Mouse (Mus musculus) cerebellum, adult 2 months (tissue): ENCODE data around the gene Acta2.

ENCODE experiments used
- CTCF ChIP-seq: fragments of 200-500 bp; IDR thresholded peaks from 2 replicates; pipeline ENCODE4 v1.5.1; 2011; ENCODE audit warnings: low read depth, mild to moderate bottlenecking, control low read depth, low read length, moderate library complexity, borderline replicate concordance; ENCODE audit not compliant: insufficient read depth
- POLR2A ChIP-seq: fragments of 200-500 bp; IDR thresholded peaks from 2 replicates; pipeline ENCODE4 v1.6.1; 2011; ENCODE audit warnings: low read length, control low read depth, borderline replicate concordance; ENCODE audit not compliant: insufficient read depth

GRCm38 (mm10) chr19:34290872-34291341 is 35.5 kb upstream of the Acta2 start:
- TF ChIP-seq POLR2A, result no peak
- TF ChIP-seq CTCF, result no peak
